Mouse (Mus musculus) gastrocnemius, postnatal 4 days (tissue): ENCODE data around the gene Ltn1. TPM values are rescaled to one million over a fixed set of nuclear protein-coding genes. Genes with fewer than 3 reads are reported as not detected.

Experiments used
- DNase-seq, 2 experiments: peaks; one replicate each; pipeline ENCODE4 v3.0.0; 2021 to 2022; ENCODE audit warnings: low spot score in 2 of 2, mixed read lengths in 2 of 2
- total RNA-seq, 2 experiments: library from RNA; stranded (reverse); gene quantifications; 2 replicates each; pipeline ENCODE4 v1.2.3; 2021

Gene Ltn1
- total RNA-seq, 2 experiments from 2014 or later, result 28.7 to 30.4 TPM

GRCm38 (mm10) chr16:87393813-87394548 lies 38.4 kb downstream of the Ltn1 start:
- DNase-seq, result peak in 1 of 2 experiments; percentile 50

DNA sequence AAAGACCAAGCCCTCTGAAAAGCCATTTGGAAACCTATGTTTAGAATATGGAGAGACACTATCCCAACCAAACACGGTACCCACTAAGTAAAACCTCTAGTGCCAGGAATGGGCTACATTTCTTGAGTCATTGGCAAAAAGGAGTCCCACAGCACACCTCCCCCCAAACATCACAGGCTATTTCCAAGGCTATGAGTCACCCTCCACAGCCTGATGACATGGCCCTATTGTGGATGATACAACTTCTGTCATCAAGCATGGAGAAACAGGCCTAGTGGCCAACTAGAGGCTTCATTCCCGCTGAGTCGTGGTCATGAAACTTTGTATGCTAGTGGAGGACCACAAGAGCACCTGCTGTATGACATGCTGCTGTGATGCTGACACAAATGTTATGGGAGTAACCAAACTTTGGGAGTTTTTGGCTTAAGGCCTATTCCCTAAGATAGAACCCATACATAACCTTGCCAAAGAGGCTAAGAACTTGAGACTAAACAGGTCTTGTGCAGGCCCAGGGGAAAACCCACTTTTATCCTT lies 44.9 kb downstream of the Ltn1 start:
- DNase-seq, result no peak

DNA sequence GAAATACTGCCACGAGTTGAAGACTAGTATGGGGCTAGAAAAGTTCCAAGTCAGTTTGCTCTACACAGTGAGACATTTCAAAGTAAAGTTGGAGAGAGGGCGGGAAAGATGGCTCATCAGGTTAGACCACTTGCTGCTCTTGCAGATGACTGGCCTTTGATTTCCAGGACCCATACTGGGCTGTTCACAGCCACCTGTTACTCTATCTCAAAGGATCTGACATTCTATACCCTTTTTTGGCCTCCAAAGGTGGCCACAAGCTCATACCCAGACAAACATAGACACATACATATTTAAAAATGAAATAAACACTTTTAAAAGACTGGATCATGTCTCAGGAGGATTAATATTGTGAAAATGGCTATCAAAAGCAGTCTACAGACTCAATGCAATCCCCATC lies 48.0 kb downstream of the Ltn1 start:
- DNase-seq, result no peak

DNA sequence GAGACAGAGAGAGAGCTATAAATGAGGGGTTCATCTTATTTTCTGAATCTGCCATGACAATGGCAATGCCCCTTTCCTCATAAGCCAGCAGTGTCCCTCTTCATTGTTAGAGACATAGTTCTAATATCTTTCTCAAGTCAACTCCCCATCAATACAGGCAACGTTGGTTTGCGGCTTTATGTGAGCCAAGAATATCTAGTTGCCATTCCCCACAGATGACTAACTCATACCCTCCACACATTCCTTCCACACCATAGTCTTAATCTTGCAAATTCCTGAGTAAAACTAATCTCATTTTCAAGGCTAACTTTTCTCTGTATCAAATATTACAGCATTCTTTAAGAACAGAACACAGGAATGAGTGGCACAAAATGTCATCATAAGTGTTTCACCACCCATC lies 49.4 kb downstream of the Ltn1 start:
- DNase-seq, result no peak

DNA sequence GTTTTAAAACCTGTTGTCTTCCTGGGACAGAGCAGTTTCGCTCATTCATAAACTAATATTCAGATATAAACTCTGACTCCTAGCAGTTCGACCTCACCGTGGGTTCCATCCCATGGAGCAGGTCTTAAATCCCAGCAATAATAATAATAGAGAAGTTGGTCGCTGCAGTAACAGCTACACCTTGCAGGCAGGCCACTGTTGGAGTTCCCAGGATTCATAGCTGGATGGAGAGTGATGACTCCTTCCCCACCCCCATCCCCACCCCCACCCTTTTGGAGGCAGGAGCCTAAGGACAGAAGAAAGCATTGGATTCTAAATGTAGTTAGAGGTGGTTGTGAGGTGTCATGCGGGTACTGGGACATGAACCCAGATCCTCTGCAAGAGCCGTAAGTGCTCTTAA lies 66.0 kb downstream of the Ltn1 start:
- no peak for DNase-seq

GRCm38 (mm10) chr16:87366035-87366434 lies 66.4 kb downstream of the Ltn1 start:
- no peak for DNase-seq

GRCm38 (mm10) chr16:87364231-87364630 lies 68.2 kb downstream of the Ltn1 start:
- DNase-seq, result peak; percentile 33 to 60

- DNase-seq, result no peak
Observed at GRCm38 (mm10) chr16:87360096-87360495, 72.3 kb downstream of the Ltn1 start.

GRCm38 (mm10) chr16:87354748-87355147 lies 77.7 kb downstream of the Ltn1 start:
- no peak for DNase-seq

DNA sequence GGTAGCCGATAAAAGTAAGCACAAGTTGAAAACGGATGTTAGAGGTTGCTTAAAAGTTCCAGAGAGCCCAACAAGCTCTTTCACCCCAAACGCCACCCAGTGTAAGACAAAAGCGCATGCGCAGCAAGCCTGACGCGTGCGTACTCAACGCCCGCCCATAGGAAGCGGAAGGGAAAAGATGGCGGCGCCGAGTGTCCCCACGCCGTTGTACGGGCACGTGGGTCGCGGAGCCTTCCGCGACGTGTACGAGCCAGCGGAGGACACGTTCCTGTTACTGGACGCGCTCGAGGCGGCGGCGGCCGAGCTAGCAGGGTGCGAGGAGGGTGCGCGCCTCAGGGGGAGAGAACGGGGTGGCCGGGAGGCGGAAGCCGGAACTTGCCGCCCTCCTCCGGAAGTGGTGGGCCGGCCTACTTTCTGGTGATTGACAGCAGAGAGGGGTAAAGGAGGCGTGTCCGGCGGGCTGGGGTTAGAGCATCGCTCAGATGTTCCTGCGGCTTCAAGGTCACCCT lies 78.3 kb downstream of the Ltn1 start, which contains the start of gene N6amt1:
Gene N6amt1 (plus strand): TSS at position 111 of the 509 bp plus-strand sequence.
- peak; percentile 80 to 93 for DNase-seq

- no peak for DNase-seq
Observed at GRCm38 (mm10) chr16:87353605-87354004, 78.8 kb downstream of the Ltn1 start.

DNA sequence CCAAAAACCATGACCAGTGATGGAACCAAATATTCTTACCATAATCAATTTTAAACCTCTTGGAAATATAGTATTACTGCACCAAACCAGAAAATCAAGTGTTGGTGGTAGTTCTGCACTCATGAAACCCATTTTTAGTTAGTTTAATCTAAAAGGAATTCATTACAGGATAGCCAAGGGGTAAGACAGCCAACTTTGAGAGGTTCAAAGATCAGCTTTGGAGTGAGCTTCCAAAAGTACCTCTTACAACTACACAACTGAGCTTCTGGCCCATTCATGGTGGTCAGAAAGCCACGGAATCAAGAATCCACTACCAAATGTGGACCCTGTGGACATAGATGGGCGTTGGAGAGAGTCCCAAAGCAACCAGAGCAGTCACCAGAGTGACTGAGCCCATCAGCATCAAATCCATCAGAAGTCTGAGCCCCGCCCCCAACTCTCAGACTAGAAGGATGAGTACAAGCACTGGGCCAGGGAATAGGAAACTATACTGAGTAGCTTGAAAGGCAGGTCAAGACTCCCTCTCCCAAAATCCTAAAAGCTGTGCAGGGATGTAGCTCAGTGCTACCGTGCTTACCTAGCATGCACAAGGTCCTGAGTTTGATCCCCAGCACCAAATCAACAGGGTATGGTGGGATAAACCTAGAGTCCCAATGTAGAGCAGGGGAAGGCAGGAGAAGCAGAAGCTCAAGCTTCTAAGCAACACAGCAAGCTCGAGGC lies 80.9 kb downstream of the Ltn1 start:
- DNase-seq, result no peak

- DNase-seq, result no peak
Observed at GRCm38 (mm10) chr16:87348133-87348532, 84.3 kb downstream of the Ltn1 start.

GRCm38 (mm10) chr16:87341043-87341572 lies 91.3 kb downstream of the Ltn1 start:
- DNase-seq, result no peak

DNA sequence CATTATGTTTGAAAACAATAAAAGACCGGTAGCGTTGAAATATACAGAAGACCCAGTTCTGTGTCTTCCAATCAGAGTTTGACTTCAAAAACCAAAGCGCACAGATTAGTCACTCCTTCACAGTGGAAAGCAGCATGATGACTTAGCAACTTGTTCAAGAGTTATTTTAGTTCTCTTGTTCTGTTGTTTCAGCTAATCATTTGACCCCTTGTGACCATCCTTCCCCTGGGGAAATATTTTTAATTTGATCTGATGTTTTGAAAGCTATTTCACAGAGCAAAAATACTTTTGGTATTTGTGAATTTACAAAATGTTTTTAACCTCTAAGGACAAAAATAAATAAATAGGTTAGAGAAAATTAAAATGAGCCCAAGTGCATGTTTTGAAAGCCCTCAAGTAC lies 97.7 kb downstream of the Ltn1 start:
- DNase-seq, result no peak

DNA sequence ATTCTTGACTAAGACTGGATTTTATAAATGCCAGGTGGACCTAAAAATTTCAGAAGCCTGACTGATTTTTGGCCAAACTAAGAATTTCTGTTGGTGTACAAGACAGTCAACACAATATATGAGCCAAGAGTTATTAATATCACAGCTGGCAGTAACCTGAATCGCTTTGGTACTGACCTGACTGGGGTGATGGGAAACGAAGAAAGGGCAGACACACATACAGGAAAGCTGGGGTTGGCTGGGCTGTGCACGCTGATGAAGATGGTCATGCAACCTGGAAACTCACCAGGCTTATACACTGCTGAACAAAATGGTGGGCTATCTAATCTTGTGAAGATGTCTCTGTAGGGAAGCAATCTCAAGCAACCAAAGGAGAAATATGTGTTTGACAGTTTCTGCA lies 102.4 kb downstream of the Ltn1 start:
- no peak for DNase-seq

Other genes starting within 250 kb of the Ltn1 start
- 10 to 100 TPM; 14.0 to 14.4 TPM for gene N6amt1, start 78.4 kb downstream of the Ltn1 start, total RNA-seq
- gene Rwdd2b, start 8.0 kb upstream of the Ltn1 start, total RNA-seq, result 1 to 10 TPM; 5.5 to 5.6 TPM
- 10 to 100 TPM; 30.6 to 39.7 TPM for gene Usp16, start 22.1 kb upstream of the Ltn1 start, total RNA-seq
- gene Cct8, start 63.3 kb upstream of the Ltn1 start, total RNA-seq, result 100 to 1,000 TPM; 190 to 198 TPM
- gene Map3k7cl, start 120.7 kb upstream of the Ltn1 start, total RNA-seq, result 10 to 100 TPM; 33.0 to 37.6 TPM